Mouse (Mus musculus) liver, adult 2 months (tissue): ENCODE data around the gene Itpr2.

Experiments used
- CTCF ChIP-seq: fragments of 200-500 bp; IDR thresholded peaks from 2 replicates; pipeline ENCODE4 v1.5.1; 2011; ENCODE audit warnings: low read depth, low read length, control low read depth
- POLR2A ChIP-seq: fragments of 200-500 bp; IDR thresholded peaks from 2 replicates; pipeline ENCODE4 v1.6.1; 2011; ENCODE audit warnings: low read length, control low read depth; ENCODE audit not compliant: insufficient read depth; ENCODE audit errors: extremely low read depth

DNA sequence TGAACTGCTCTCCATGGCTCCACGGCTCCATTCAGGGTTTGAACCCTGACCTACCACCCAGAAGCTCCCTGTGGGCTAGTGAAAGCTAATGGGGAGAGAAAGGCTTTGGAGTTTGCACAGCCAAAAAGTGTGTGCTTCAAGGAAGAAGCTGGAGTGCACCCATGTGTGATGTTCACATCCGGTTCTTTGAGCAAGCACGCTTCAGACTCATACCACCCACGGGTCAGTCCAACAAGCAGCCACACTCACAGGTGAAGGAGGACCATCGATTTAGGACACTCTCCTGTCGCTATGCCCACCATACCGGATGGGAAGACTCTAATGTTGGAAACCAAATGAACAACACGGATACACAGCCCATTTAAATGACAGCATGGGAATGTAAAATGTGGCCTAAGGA, 9.5 kb upstream of the Itpr2 start:
- no peak for TF ChIP-seq CTCF
- no peak for TF ChIP-seq POLR2A
